Mouse (Mus musculus): ENCODE data around the gene Wdr77. TPM values are rescaled to one million over a fixed set of nuclear protein-coding genes. Genes with fewer than 3 reads are reported as not detected.

The Wdr77 gene
- total RNA-seq, 2 experiments from 2014 or later, result 61.2 to 70.2 TPM

Other genes starting within 250 kb of the Wdr77 start
- gene Rap1a, start 158.0 kb upstream of the Wdr77 start, total RNA-seq (2021), result 10 to 100 TPM; 73.0 to 84.9 TPM
- gene Adora3, start 88.5 kb upstream of the Wdr77 start, total RNA-seq (2021), result under 1 TPM; 0.28 to 0.36 TPM
- not detected for gene Tmigd3, start 88.5 kb upstream of the Wdr77 start, total RNA-seq (2021)
- gene I830077J02Rik, start 26.7 kb upstream of the Wdr77 start, total RNA-seq (2021), result under 1 TPM; 0.56 to 0.64 TPM
- 100 to 1,000 TPM; 255 TPM for gene Atp5f1, start 730 bp downstream of the Wdr77 start, total RNA-seq (2021)
- 1 to 10 TPM; 3.2 to 3.8 TPM for gene Ovgp1, start 14.3 kb downstream of the Wdr77 start, total RNA-seq (2021)
- gene Pifo, start 55.3 kb downstream of the Wdr77 start, total RNA-seq (2021), result under 1 TPM; 0.54 to 0.58 TPM
- gene Chil5, start 73.4 kb downstream of the Wdr77 start, total RNA-seq (2021), result not detected
- gene Chia1, start 153.9 kb downstream of the Wdr77 start, total RNA-seq (2021), result under 1 TPM; 0.28 to 0.38 TPM
- gene Chil3, start 208.2 kb downstream of the Wdr77 start, total RNA-seq (2021), result not detected

All from left cerebral cortex, postnatal 4 days (tissue).